Mouse (Mus musculus) lung, embryonic 14.5 days (tissue): Measurements from ENCODE around the gene Znfx1. TPM values are rescaled to one million over a fixed set of nuclear protein-coding genes. Genes with fewer than 3 reads are reported as not detected.

Experiments used
- ATAC-seq: fragments of 200-750 bp; cut with Nextera tagmentation; 2 replicates; pipeline ENCODE4 v1.8.0; 2017; ENCODE audit warnings: mild to moderate bottlenecking, moderate TSS enrichment, moderate library complexity; ENCODE audit not compliant: insufficient read depth
- DNase-seq: peaks from one replicate; pipeline ENCODE4 v3.0.0-alpha.2; 2015
- H3K27ac ChIP-seq: fragments of 300-500 bp; sonication (generic); 2 replicates; pipeline ENCODE4 v1.5.1; 2014; ENCODE audit warnings: low read depth, mild to moderate bottlenecking, moderate library complexity
- H3K27me3 ChIP-seq: fragments of 300-500 bp; sonication (generic); 2 replicates; pipeline ENCODE4 v1.6.1; 2014; ENCODE audit warnings: low read length, control low read depth; ENCODE audit not compliant: insufficient read depth
- H3K36me3 ChIP-seq: fragments of 300-500 bp; sonication (generic); 2 replicates; pipeline ENCODE4 v1.6.1; 2014; ENCODE audit warnings: control low read depth; ENCODE audit not compliant: insufficient read depth
- H3K4me1 ChIP-seq: fragments of 300-500 bp; sonication (generic); 2 replicates; pipeline ENCODE4 v1.6.1; 2014; ENCODE audit warnings: antibody characterized with exemption, control low read depth; ENCODE audit not compliant: insufficient read depth
- H3K4me2 ChIP-seq: fragments of 300-500 bp; sonication (generic); 2 replicates; pipeline ENCODE4 v1.6.1; 2014; ENCODE audit warnings: mild to moderate bottlenecking
- H3K4me3 ChIP-seq: fragments of 300-500 bp; sonication (generic); 2 replicates; pipeline ENCODE4 v1.5.1; 2014; ENCODE audit warnings: low read depth, low read length
- H3K9ac ChIP-seq: fragments of 300-500 bp; sonication (generic); 2 replicates; pipeline ENCODE4 v1.6.1; 2014
- H3K9me3 ChIP-seq: fragments of 300-500 bp; sonication (generic); 2 replicates; pipeline ENCODE4 v1.6.1; 2016; ENCODE audit warnings: low read depth, low read length, control low read depth
- CTCF ChIP-seq: IDR thresholded peaks from 2 replicates; pipeline ENCODE4 v1.5.1; 2016; ENCODE audit warnings: antibody characterized with exemption, low read depth
- WGBS: fragments of 180-500 bp; shearing (Covaris S2); extraction: QIAGEN DNeasy Blood & Tissue Kit; methylation state at CpG from one replicate; pipeline ENCODE4 v1.1.7; 2014; 5-methylcytosine and 5-hydroxymethylcytosine counted together
- polyA plus RNA-seq: library from polyadenylated mRNA; unstranded; fragments of >200 nt; fragmentation: Nextera tagmentation; extraction: Ambion mirVana; gene quantifications from 2 replicates; pipeline ENCODE4 v1.2.1, GENCODE M21; 2014

Znfx1 gene
- polyA plus RNA-seq, 1 experiment from 2014 or later = 7.0 TPM

- H3K4me3 ChIP-seq = no peak overlapping the region
- no peak overlapping the region for H3K27ac ChIP-seq
Measured at GRCm38 (mm10) chr2:167058814-167059387, 3.9 kb downstream of the Znfx1 start.

GRCm38 (mm10) chr2:167058201-167058600 is 4.6 kb downstream of the Znfx1 start:
- peaks cover 43% of the 10 kb centered on the region for H3K36me3 ChIP-seq
- H3K27me3 ChIP-seq = no peaks in the 10 kb centered on the region
- no peaks in the 10 kb centered on the region for H3K4me1 ChIP-seq
- TF ChIP-seq CTCF = no peak
- H3K4me3 ChIP-seq = no peak overlapping the region
- DNase-seq (peak; percentile 49), ATAC-seq (no peak)
- no peaks in the 10 kb centered on the region for H3K9me3 ChIP-seq
- H3K9ac ChIP-seq = no peak overlapping the region
- 52% methylated on average over 3 of the region's 3 CpGs for WGBS
- H3K4me2 ChIP-seq = no peak overlapping the region
- no peak overlapping the region for H3K27ac ChIP-seq

More at GRCm38 (mm10) chr2:167058814-167059387, 3.9 kb downstream of the Znfx1 start:
- Histone ChIP-seq H3K4me2 (no peak overlapping the region), H3K9ac (no peak overlapping the region), H3K27me3 (no peaks in the 10 kb centered on the region), H3K9me3 (no peaks in the 10 kb centered on the region), H3K36me3 (peaks cover 42% of the 10 kb centered on the region), H3K4me1 (no peaks in the 10 kb centered on the region)
- WGBS = 47% methylated on average over 3 of the region's 3 CpGs
- DNase-seq = no peak
- TF ChIP-seq CTCF = no peak
- no peak for ATAC-seq

GRCm38 (mm10) chr2:167056942-167057323 is 5.9 kb downstream of the Znfx1 start:
- no peak overlapping the region for H3K9ac ChIP-seq
- H3K27me3 ChIP-seq = no peaks in the 10 kb centered on the region
- TF ChIP-seq CTCF = no peak
- no peak for DNase-seq
- H3K36me3 ChIP-seq = peaks cover 50% of the 10 kb centered on the region
- H3K27ac ChIP-seq = no peak overlapping the region
- no peak for ATAC-seq
- no peaks in the 10 kb centered on the region for H3K9me3 ChIP-seq
- no peaks in the 10 kb centered on the region for H3K4me1 ChIP-seq
- H3K4me2 ChIP-seq = no peak overlapping the region
- H3K4me3 ChIP-seq = no peak overlapping the region
- WGBS = 84% methylated on average over 5 of the region's 5 CpGs

GRCm38 (mm10) chr2:167056210-167056941 is 6.4 kb downstream of the Znfx1 start:
- no peak for TF ChIP-seq CTCF
- Histone ChIP-seq H3K4me2 (no peak overlapping the region), H3K27ac (no peak overlapping the region), H3K9me3 (no peaks in the 10 kb centered on the region), H3K27me3 (no peaks in the 10 kb centered on the region), H3K4me3 (no peak overlapping the region), H3K9ac (no peak overlapping the region), H3K36me3 (peaks cover 52% of the 10 kb centered on the region), H3K4me1 (no peaks in the 10 kb centered on the region)
- WGBS = 95% methylated on average over 15 of the region's 15 CpGs
- no peak for ATAC-seq
- DNase-seq = no peak

GRCm38 (mm10) chr2:167055386-167055785 is 7.4 kb downstream of the Znfx1 start:
- DNase-seq (peak; percentile 84), ATAC-seq (peak; percentile 59; the same call in 1 of the 2 replicates)
- H3K4me1 ChIP-seq = no peaks in the 10 kb centered on the region
- no peaks in the 10 kb centered on the region for H3K9me3 ChIP-seq
- no peak overlapping the region for H3K4me3 ChIP-seq
- WGBS = 59% methylated on average over 15 of the region's 15 CpGs
- no peak for TF ChIP-seq CTCF
- peaks cover 58% of the 10 kb centered on the region for H3K36me3 ChIP-seq
- no peaks in the 10 kb centered on the region for H3K27me3 ChIP-seq
- H3K9ac ChIP-seq = no peak overlapping the region; the same call in 1 of the 2 replicates
- no peak overlapping the region for H3K27ac ChIP-seq
- no peak overlapping the region for H3K4me2 ChIP-seq

- no peak overlapping the region for H3K9ac ChIP-seq
- no peak for DNase-seq
- TF ChIP-seq CTCF = no peak
- H3K27ac ChIP-seq = no peak overlapping the region
- H3K4me1 ChIP-seq = no peaks in the 10 kb centered on the region
- no peaks in the 10 kb centered on the region for H3K27me3 ChIP-seq
- 67% methylated on average over 9 of the region's 9 CpGs for WGBS
- no peak for ATAC-seq
- no peak overlapping the region for H3K4me2 ChIP-seq
- H3K36me3 ChIP-seq = peaks cover 76% of the 10 kb centered on the region
- no peak overlapping the region for H3K4me3 ChIP-seq
- no peaks in the 10 kb centered on the region for H3K9me3 ChIP-seq
Measured at GRCm38 (mm10) chr2:167053127-167053844, 9.5 kb downstream of the Znfx1 start.
